Comparison of ENCODE assay signal across 19 mouse cellular contexts in the genomic region with DNA sequence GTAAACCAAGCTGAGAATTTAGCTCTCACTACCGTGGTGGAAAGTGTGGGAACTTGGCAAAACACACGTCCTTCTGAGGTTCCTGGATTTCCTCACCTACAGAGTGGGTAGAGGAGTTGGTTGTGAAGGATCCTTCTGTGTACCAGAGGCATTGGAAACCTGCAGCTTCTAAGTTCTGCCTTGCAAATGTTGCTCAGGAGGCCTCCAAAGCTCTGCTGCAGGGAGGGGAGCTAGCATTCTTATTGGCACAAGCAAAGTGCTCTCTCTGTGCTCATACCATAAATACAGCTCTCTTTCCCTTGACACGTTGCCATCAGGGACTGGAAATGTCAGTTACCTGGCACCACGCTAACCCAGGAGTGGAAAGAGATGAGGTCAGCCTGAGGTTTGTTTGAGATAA.
A peak's percentile ranks its signal among the peaks of the same experiment; 100 is the strongest.
DNase-seq lines count a peak whose midpoint lies in the region; ATAC-seq lines count a peak whose summit lies in the region.
"Had no signal": no experiment of that assay in that cellular context is flagged by ENCODE, and none has a peak within 500 bp of the region (broad histone marks: within the 10 kb centered on the region; RNA-seq: fewer than 3 reads in every experiment).

No protein-coding gene starts in this region.

- H3K4me1 ChIP-seq in embryonic facial prominence, embryonic 14.5 days (ENCODE audit: control insufficient read depth, insufficient read depth, low read length) = no peaks in the 10 kb centered on the region
- H3K4me1 ChIP-seq in embryonic facial prominence, embryonic 10.5 days = no peaks in the 10 kb centered on the region
- H3K4me1 ChIP-seq: hindbrain, embryonic 12.5 days; midbrain, embryonic 12.5 days; neural tube, embryonic 15.5 days had no signal

- 73% methylated on average over 4 of the region's 4 CpGs for WGBS in embryonic facial prominence, embryonic 14.5 days
- 82% methylated on average over 4 of the region's 4 CpGs for WGBS in embryonic facial prominence, embryonic 10.5 days

- no peak overlapping the region for H3K9ac ChIP-seq in embryonic facial prominence, embryonic 14.5 days (ENCODE audit: low read depth, low read length)
- H3K9ac ChIP-seq: forebrain, postnatal 0 days; hindbrain, embryonic 12.5 days; limb, embryonic 12.5 days; midbrain, embryonic 12.5 days; neural tube, embryonic 15.5 days had no signal

- H3K4me3 ChIP-seq in embryonic facial prominence, embryonic 14.5 days (ENCODE audit: low read depth, low read length) = no peak overlapping the region
- no peak overlapping the region for H3K4me3 ChIP-seq in embryonic facial prominence, embryonic 10.5 days
- H3K4me3 ChIP-seq: erythroblast, embryonic 14.5 days; hindbrain, embryonic 12.5 days; limb, embryonic 12.5 days; midbrain, embryonic 12.5 days; neural tube, embryonic 15.5 days had no signal

- H3K27me3 ChIP-seq in embryonic facial prominence, embryonic 14.5 days (replicated peaks; ENCODE audit: control insufficient read depth, insufficient read depth, low read length) = no peaks in the 10 kb centered on the region
- H3K27me3 ChIP-seq in embryonic facial prominence, embryonic 10.5 days (replicated peaks; ENCODE audit: low read depth, poor library complexity, severe bottlenecking) = no peaks in the 10 kb centered on the region
- H3K27me3 ChIP-seq: hindbrain, embryonic 12.5 days; limb, embryonic 12.5 days; midbrain, embryonic 12.5 days; neural tube, embryonic 15.5 days had no signal

- peak; percentile 12 for DNase-seq in embryonic facial prominence, embryonic 14.5 days (ENCODE audit: low spot score)
- DNase-seq in embryonic facial prominence, embryonic 10.5 days (ENCODE audit: low spot score) = no peak
- peak; percentile 33 to 54 for DNase-seq in left cerebral cortex, adult 18-20 months (ENCODE audit: low spot score in 2 of 2)
- no peak for DNase-seq in left cerebral cortex, adult 11 months (ENCODE audit: low spot score)
- peak; percentile 20 for DNase-seq in CD4-positive, CD25-positive, alpha-beta regulatory T cell, adult 2 months (ENCODE audit: low read depth, low spot score)
- DNase-seq in cerebellum, adult 9-11 months = peak; percentile 53
- DNase-seq in testis, postnatal 14 days (ENCODE audit: low spot score) = no peak
- no peak for DNase-seq in adrenal gland, adult (ENCODE audit: inconsistent age in 2 of 2, low spot score in 1 of 2)
- DNase-seq: adrenal gland, adult 8-10 months; forebrain, postnatal 0 days; heart, adult 18-20 months; lung, postnatal 4 days; retina, postnatal 1 day had no signal

- H3K4me2 ChIP-seq in embryonic facial prominence, embryonic 14.5 days (ENCODE audit: low read depth, low read length) = no peak overlapping the region
- H3K4me2 ChIP-seq: hindbrain, embryonic 12.5 days; limb, embryonic 12.5 days; midbrain, embryonic 12.5 days; neural tube, embryonic 15.5 days had no signal

- ATAC-seq in embryonic facial prominence, embryonic 14.5 days (ENCODE audit: low read depth) = no peak
- ATAC-seq: intestine, embryonic 16.5 days had no signal

- H3K9me3 ChIP-seq in embryonic facial prominence, embryonic 14.5 days (ENCODE audit: control insufficient read depth, low read length) = no peaks in the 10 kb centered on the region
- no peaks in the 10 kb centered on the region for H3K9me3 ChIP-seq in embryonic facial prominence, embryonic 10.5 days
- H3K9me3 ChIP-seq: hindbrain, embryonic 12.5 days; limb, embryonic 12.5 days; midbrain, embryonic 12.5 days; neural tube, embryonic 15.5 days had no signal

- no peak overlapping the region for H3K27ac ChIP-seq in embryonic facial prominence, embryonic 14.5 days (replicated peaks; ENCODE audit: low read depth, low read length)
- no peak overlapping the region for H3K27ac ChIP-seq in embryonic facial prominence, embryonic 10.5 days (replicated peaks)
- H3K27ac ChIP-seq: hindbrain, embryonic 12.5 days; limb, embryonic 12.5 days; midbrain, embryonic 12.5 days; neural tube, embryonic 15.5 days had no signal

- no peaks in the 10 kb centered on the region for H3K36me3 ChIP-seq in embryonic facial prominence, embryonic 14.5 days (ENCODE audit: control insufficient read depth, insufficient read depth, low read length)
- no peaks in the 10 kb centered on the region for H3K36me3 ChIP-seq in embryonic facial prominence, embryonic 10.5 days (replicated peaks)
- H3K36me3 ChIP-seq: hindbrain, embryonic 12.5 days; limb, embryonic 12.5 days; midbrain, embryonic 12.5 days had no signal

Comparison
In these comparisons a context has a peak if more than half of its experiments do, and no peak if none do; other contexts are left out.
1. DNase-seq: peak in embryonic facial prominence, embryonic 14.5 days (single experiment), left cerebral cortex, adult 18-20 months (2 of 2), CD4-positive, CD25-positive, alpha-beta regulatory T cell, adult 2 months (single experiment) and cerebellum, adult 9-11 months (single experiment); none in embryonic facial prominence, embryonic 10.5 days (single experiment), left cerebral cortex, adult 11 months (single experiment), testis, postnatal 14 days (single experiment) and adrenal gland, adult (0 of 2).